Mouse (Mus musculus) heart, embryonic 11.5 days (tissue): ENCODE results near the gene Gm10382. TPM values are rescaled to one million over a fixed set of nuclear protein-coding genes. Genes with fewer than 3 reads are reported as not detected.

Experiments used
- ATAC-seq: fragments of 200-750 bp; cut with Nextera tagmentation; replicated peaks from 2 replicates; pipeline ENCODE4 v1.8.0; 2017; ENCODE audit warnings: moderate library complexity; ENCODE audit not compliant: insufficient number of reproducible peaks, low FRiP score, low TSS enrichment
- H3K27ac ChIP-seq: fragments of 300-500 bp; sonication (generic); 2 replicates; pipeline ENCODE4 v1.5.1; 2014; ENCODE audit warnings: mild to moderate bottlenecking, low read depth, low read length
- H3K27me3 ChIP-seq: fragments of 300-500 bp; sonication (generic); 2 replicates; pipeline ENCODE4 v1.6.1; 2014; ENCODE audit warnings: mild to moderate bottlenecking, low read length, mixed read lengths; ENCODE audit not compliant: control insufficient read depth, insufficient read depth
- H3K36me3 ChIP-seq: fragments of 300-500 bp; sonication (generic); 2 replicates; pipeline ENCODE4 v1.6.1; 2014; ENCODE audit warnings: mild to moderate bottlenecking, low read length, moderate library complexity, mixed read lengths; ENCODE audit not compliant: control insufficient read depth, insufficient read depth
- H3K4me1 ChIP-seq: fragments of 300-500 bp; sonication (generic); 2 replicates; pipeline ENCODE4 v1.6.1; 2014; ENCODE audit warnings: low read length; ENCODE audit not compliant: control insufficient read depth, insufficient read depth
- H3K4me2 ChIP-seq: fragments of 300-500 bp; sonication (generic); 2 replicates; pipeline ENCODE4 v1.6.1; 2014; ENCODE audit warnings: mild to moderate bottlenecking, moderate library complexity
- H3K4me3 ChIP-seq: fragments of 300-500 bp; sonication (generic); 2 replicates; pipeline ENCODE4 v1.5.1; 2014; ENCODE audit warnings: low read depth, low read length
- H3K9ac ChIP-seq: fragments of 300-500 bp; sonication (generic); 2 replicates; pipeline ENCODE4 v1.6.1; 2014; ENCODE audit warnings: mild to moderate bottlenecking, low read depth, low read length, moderate library complexity
- H3K9me3 ChIP-seq: fragments of 300-500 bp; sonication (generic); replicated peaks from 2 replicates; pipeline ENCODE4 v1.6.1; 2016; ENCODE audit warnings: low read length; ENCODE audit not compliant: control insufficient read depth
- WGBS: fragments of 180-500 bp; shearing (Covaris S2); extraction: QIAGEN DNeasy Blood & Tissue Kit; methylation state at CpG from one replicate; pipeline ENCODE4 v1.1.7; 2014; ENCODE audit not compliant: insufficient replicate concordance; 5-methylcytosine and 5-hydroxymethylcytosine counted together
- polyA plus RNA-seq: library from polyadenylated mRNA; unstranded; fragments of >200 nt; fragmentation: Nextera tagmentation; extraction: Ambion mirVana; gene quantifications from 2 replicates; pipeline ENCODE4 v1.2.1, GENCODE M21; 2014

Gm10382 gene
- polyA plus RNA-seq, 1 experiment from 2014 or later, result 0.42 TPM

GRCm38 (mm10) chr5:125351057-125351456 is 38.1 kb upstream of the Gm10382 start:
- 64% methylated on average over 8 of the region's 8 CpGs for WGBS
- Histone ChIP-seq H3K9me3 (no peaks in the 10 kb centered on the region), H3K27me3 (no peaks in the 10 kb centered on the region), H3K27ac (no peak overlapping the region), H3K4me1 (no peaks in the 10 kb centered on the region), H3K36me3 (no peaks in the 10 kb centered on the region), H3K9ac (no peak overlapping the region), H3K4me2 (no peak overlapping the region), H3K4me3 (no peak overlapping the region)
- no peak for ATAC-seq

DNA sequence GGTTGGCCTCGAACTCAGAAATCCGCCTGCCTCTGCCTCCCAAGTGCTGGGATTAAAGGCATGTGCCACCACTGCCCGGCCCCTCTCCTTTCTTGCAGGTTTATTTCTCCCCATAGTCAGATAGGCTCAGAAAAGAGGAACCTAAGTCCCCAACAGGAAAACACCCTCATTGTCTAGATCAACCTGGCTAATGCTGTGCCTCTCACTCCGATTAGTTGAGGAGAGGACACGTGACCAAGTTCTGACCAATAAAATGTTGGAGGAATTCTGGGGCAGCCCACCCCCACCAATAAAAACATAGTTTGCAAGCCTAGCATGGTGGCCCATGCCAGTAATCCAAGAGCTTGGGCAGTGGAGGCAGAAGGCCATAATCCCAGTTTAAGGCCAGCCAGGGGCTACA is 37.2 kb upstream of the Gm10382 start:
- Histone ChIP-seq H3K27ac (no peak overlapping the region), H3K36me3 (no peaks in the 10 kb centered on the region), H3K4me2 (no peak overlapping the region), H3K4me3 (no peak overlapping the region), H3K4me1 (no peaks in the 10 kb centered on the region), H3K27me3 (no peaks in the 10 kb centered on the region), H3K9ac (no peak overlapping the region), H3K9me3 (no peaks in the 10 kb centered on the region)
- WGBS, result 87% methylated on average over 5 of the region's 5 CpGs
- no peak for ATAC-seq

GRCm38 (mm10) chr5:125352781-125353294 is 36.3 kb upstream of the Gm10382 start:
- no peaks in the 10 kb centered on the region for H3K36me3 ChIP-seq
- H3K4me1 ChIP-seq, result no peaks in the 10 kb centered on the region
- no peaks in the 10 kb centered on the region for H3K9me3 ChIP-seq
- no peak for ATAC-seq
- WGBS, result 91% methylated on average over 5 of the region's 5 CpGs
- no peak overlapping the region for H3K9ac ChIP-seq
- no peaks in the 10 kb centered on the region for H3K27me3 ChIP-seq
- H3K4me2 ChIP-seq, result no peak overlapping the region
- no peak overlapping the region for H3K4me3 ChIP-seq
- H3K27ac ChIP-seq, result no peak overlapping the region

- Histone ChIP-seq H3K27ac (no peak overlapping the region), H3K4me1 (no peaks in the 10 kb centered on the region), H3K4me3 (no peak overlapping the region), H3K9ac (no peak overlapping the region), H3K4me2 (no peak overlapping the region), H3K36me3 (no peaks in the 10 kb centered on the region), H3K27me3 (no peaks in the 10 kb centered on the region), H3K9me3 (no peaks in the 10 kb centered on the region)
- no peak for ATAC-seq
- 45% methylated on average over 7 of the region's 7 CpGs for WGBS
Observed at GRCm38 (mm10) chr5:125354885-125355492, 34.1 kb upstream of the Gm10382 start.

GRCm38 (mm10) chr5:125355650-125356049 is 33.5 kb upstream of the Gm10382 start:
- H3K27ac ChIP-seq, result no peak overlapping the region
- H3K4me3 ChIP-seq, result no peak overlapping the region
- H3K9me3 ChIP-seq, result no peaks in the 10 kb centered on the region
- ATAC-seq, result no peak
- no peaks in the 10 kb centered on the region for H3K36me3 ChIP-seq
- no peaks in the 10 kb centered on the region for H3K4me1 ChIP-seq
- no peak overlapping the region for H3K9ac ChIP-seq
- WGBS, result 31% methylated on average over 7 of the region's 7 CpGs
- H3K4me2 ChIP-seq, result no peak overlapping the region
- no peaks in the 10 kb centered on the region for H3K27me3 ChIP-seq

DNA sequence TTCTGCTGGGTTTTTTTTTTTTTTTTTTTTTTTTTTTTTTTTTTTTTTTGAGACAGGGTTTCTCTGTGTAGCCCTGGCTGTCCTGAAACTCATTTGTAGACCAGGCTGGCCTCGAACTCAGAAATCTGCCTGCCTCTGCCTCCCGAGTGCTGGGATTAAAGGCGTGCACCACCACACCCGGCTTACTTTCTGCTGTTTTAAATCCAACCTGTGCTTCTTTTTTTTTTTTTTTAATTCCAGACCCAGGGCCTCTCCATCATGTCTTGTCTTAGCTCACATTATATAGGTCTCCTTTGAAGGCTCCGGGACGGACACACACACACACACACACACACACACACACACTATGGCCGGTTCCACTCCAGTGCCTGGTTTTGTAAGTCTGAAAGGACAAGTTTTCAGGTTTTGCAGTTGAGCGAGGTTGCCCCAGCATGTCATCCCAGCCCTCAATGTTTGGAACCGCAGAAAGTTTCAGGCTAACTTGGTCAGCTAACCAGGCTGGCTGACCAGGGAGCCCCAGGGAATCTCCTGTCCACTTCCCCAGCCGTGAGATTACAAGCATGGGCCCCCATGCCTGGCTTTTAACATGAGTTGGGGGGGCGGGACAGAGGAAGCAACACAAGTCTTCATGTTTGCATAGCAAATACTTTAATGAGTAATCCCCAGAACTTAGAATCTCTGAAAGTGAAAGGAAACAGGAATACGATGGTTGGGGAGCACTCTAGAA is 31.4 kb upstream of the Gm10382 start:
- Histone ChIP-seq H3K4me1 (no peaks in the 10 kb centered on the region), H3K4me2 (peak overlapping the region; percentile 17; the same call in 1 of the 2 replicates), H3K4me3 (no peak overlapping the region), H3K9me3 (no peaks in the 10 kb centered on the region), H3K9ac (no peak overlapping the region), H3K27ac (0 out of 2 replicates have a peak overlapping the region, but pooled peaks have one; percentile 41), H3K27me3 (no peaks in the 10 kb centered on the region), H3K36me3 (no peaks in the 10 kb centered on the region)
- no peak for ATAC-seq
- WGBS, result 76% methylated on average over 12 of the region's 12 CpGs

DNA sequence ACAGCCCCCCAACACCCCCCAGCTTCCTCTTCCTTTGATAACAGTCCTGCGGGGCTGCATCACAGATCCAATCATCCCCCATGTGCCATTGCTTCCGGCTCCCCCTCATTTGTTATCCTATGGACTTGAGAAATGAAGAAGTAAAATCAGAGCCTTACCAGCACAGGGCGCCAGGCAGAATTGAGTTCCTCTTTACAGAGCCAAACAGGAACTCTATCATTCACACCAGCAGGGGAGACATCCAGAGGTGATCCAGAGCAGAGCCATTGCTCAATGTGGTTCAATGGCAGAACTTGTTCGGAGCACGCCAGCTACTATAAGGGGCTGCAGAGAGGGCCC is 30.9 kb upstream of the Gm10382 start:
- 55% methylated on average over 5 of the region's 5 CpGs for WGBS
- Histone ChIP-seq H3K27me3 (no peaks in the 10 kb centered on the region), H3K9me3 (no peaks in the 10 kb centered on the region), H3K4me1 (no peaks in the 10 kb centered on the region), H3K9ac (no peak overlapping the region), H3K4me2 (peak overlapping the region; percentile 17; the same call in 1 of the 2 replicates), H3K27ac (0 out of 2 replicates have a peak overlapping the region, but pooled peaks have one; percentile 41), H3K36me3 (no peaks in the 10 kb centered on the region), H3K4me3 (no peak overlapping the region)
- no peak for ATAC-seq

DNA sequence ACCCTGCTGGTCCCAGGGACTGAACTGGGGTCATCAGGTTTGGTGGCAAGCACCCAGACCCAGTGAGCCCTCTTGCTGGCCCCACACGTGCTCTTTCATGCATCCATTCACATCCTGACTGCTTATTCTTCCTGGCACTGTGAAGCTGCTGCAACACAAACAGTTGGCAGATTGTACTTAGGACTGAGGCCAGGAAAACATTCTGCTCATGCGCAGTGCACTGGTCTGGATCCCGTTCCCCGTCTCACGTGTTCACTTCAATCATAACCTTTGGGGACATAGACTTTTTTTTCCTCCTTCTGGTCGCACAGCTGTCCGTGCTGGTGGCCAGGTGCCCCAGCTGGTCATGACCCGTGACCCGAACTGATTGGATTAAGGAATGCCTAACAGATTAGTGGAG is 28.6 kb upstream of the Gm10382 start:
- 73% methylated on average over 9 of the region's 9 CpGs for WGBS
- H3K4me2 ChIP-seq, result no peak overlapping the region
- H3K4me3 ChIP-seq, result no peak overlapping the region
- H3K36me3 ChIP-seq, result no peaks in the 10 kb centered on the region
- no peak overlapping the region for H3K27ac ChIP-seq
- H3K9ac ChIP-seq, result no peak overlapping the region
- 0 out of 2 replicates have a peak, but pooled peaks cover 2% of the 10 kb centered on the region for H3K4me1 ChIP-seq
- H3K9me3 ChIP-seq, result peaks cover 2% of the 10 kb centered on the region; the same call in 1 of the 2 replicates
- no peak for ATAC-seq
- no peaks in the 10 kb centered on the region for H3K27me3 ChIP-seq
